Mouse (Mus musculus): Measurements from ENCODE around the gene Fxyd7. TPM values are rescaled to one million over a fixed set of nuclear protein-coding genes. Genes with fewer than 3 reads are reported as not detected.

Gene Fxyd7
- total RNA-seq, 2 experiments from 2014 or later = 326 to 365 TPM

DNA sequence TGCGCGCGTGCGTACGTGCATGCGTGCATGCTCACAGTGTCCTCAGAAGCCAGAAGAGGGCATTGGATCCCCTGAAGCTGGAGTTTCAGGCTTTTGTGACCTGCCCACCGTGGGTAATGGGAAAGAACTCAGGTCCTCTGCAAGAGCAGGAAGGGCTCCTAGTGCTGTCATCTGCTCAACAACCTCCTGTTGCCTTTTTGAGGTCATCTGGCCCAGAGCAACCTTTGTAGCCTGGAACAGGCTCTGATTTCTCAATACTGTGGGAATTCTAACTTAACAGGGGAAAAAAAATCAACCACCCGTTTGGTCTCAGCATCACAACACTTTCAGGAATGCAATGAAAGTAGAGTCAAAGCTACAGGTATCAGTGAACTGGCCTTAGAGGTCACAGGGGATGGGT is 28.4 kb upstream of the Fxyd7 start:
- DNase-seq (ENCODE audit: low spot score in 2 of 2) = no peak
- intact Hi-C loops (cut with DNase I) = no loop called here

DNA sequence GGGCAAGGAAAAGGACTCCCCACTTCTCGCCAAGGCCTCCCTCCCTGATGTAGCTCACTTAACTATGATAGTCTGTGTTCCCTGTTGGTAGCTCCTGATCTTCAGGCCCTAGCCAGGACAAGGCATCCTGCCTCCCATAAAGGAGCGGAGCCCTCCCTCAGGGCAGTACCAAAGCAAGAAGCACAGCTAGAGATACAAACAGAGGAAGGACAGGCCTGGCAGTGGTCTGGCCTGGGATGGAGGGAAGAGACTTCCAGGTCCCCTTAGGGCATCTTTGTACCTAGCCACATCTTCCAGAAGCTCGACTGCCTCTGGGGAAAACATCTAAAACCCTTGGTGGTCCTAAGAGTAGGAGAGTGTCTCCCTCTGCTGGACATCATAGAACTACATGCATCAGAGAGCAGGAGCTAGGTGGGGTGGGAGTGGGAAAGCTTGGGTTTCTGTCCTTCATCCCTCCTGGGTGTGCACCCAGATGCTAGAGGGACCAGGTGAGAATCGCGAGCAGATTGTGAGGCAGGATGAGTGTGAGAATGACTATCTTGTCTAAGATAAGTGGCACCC is 26.7 kb upstream of the Fxyd7 start:
- intact Hi-C loops (cut with DNase I) = no loop called here
- peak; percentile 83 to 89 for DNase-seq (ENCODE audit: low spot score in 2 of 2)

DNA sequence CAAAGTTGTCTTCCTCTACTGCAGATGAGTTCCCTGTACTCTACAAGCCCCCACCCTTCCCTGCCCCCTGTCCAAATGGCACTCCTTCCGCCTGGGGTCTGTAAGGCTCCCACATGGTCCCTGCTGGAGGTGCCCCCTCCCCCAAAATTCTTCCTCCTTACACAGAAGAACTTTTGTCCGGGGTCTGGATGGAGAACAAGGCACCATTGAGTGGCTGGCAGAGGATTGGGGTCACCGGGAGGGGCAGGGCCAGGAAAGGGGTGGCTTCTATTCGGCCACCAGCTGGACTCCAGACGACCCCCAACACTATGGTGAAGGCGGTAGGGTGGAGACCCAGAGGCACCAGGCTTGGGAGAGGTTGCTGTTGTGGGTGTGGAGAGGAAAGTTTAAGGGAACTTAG is 26.2 kb upstream of the Fxyd7 start:
- peak in 1 of 2 experiments; percentile 58 for DNase-seq (ENCODE audit: low spot score in 2 of 2)
- intact Hi-C loops (cut with DNase I) = no loop called here

DNA sequence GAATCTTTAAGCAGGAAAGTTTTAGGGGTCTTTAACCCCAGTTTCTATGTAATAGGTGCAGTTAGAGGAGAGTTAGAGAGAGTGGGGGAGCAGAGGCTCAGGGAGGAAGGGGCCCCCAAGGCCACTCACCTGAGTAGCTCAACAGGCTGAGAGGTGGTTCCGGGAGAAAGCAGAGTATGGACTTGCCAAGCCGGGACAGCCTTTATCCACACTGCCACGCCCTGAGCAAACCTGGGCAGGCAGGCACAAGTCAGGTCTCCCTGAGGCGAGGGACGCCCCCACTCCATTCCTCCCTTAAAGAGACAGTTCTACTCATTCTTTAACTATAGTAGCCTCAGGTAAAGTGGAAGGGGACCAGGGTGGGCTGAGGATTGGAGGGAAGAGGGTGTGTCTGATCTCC is 25.2 kb upstream of the Fxyd7 start, which contains the start of gene Fxyd3:
TSS of gene Fxyd3 (minus strand) at position 213 of the 400 bp plus-strand sequence.
- intact Hi-C loops (cut with DNase I) = no loop called here
- no peak for DNase-seq (ENCODE audit: low spot score in 2 of 2)

DNA sequence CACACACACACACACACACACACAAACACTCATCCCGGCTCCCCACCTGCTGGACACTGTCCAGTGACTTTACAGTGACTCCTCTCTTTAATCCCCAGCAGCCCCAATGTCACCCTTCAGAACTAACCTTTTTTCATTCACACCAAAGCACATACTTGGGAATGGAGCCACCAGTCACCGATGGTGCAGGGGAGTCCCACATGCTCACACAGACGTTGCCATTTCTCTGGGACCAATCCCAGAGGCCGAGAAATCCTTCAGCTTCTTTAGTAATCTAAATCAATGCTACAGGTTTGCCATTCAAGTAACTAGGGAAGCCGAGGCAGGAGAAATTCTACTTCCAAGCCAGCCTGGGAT is 23.4 kb upstream of the Fxyd7 start:
- DNase-seq (ENCODE audit: low spot score in 2 of 2) = peak in 1 of 2 experiments; percentile 48

DNA sequence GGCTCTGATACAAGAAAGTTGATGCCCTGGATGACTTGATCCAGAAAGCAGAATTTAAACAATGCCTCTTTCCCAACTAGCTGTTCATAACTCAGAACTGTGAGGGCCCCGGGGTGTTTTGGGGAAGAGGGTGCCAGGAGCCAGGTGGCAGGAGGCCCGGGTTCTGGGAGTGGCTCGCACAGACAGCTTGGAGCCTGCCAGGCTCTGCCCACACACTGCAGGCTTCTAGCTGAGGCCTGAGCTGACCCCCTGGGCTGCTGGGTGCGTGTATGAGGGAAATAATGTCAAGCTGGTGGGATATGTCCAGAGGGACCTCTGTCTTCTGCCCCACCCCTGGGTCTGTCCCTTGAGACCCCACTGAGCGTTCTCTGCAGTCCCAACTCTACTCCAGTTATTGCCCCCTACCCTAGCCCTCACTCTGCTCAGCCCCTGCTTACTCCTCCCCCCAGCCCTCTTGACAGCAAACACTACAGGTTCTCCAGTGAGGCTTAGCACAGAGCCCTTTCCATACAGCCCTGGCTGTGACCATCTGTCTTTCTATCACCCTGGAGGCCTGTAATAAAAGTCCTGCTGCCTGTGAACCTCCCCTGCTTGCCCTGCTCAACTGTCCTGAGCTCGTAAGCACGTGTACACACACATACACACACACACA is 22.9 kb upstream of the Fxyd7 start:
- intact Hi-C loops (cut with DNase I) = loop anchor here (5.0 kb wide), 1 partner anchor 117 kb away; the partner anchor contains the start of gene Usf2
- no peak for DNase-seq (ENCODE audit: low spot score in 2 of 2)

More for the DNA sequence above, 23.4 kb upstream of the Fxyd7 start:
- intact Hi-C loops (cut with DNase I) = loop anchor here (5.0 kb wide), 1 partner anchor 117 kb away; the partner anchor contains the start of gene Usf2

DNA sequence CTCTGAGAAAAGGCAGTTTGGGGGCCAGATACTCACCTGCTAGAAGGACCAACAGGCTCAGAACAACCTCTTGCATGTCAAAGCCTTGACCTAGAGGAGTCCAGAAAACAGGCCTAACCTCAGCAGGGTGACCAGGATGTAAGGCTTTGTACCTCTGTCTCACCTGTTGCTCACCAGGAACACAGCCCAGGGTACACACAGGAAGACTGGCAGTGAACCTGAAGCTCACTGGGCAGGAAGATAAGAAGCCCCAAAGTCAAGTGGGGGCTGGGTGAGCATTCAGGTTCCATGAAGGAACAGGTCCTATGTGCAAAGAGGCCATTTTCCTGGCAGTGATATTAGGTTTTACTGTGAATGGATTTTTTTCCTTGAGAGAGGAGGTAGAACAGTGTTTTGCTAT is 22.3 kb upstream of the Fxyd7 start:
- DNase-seq (ENCODE audit: low spot score in 2 of 2) = no peak

DNA sequence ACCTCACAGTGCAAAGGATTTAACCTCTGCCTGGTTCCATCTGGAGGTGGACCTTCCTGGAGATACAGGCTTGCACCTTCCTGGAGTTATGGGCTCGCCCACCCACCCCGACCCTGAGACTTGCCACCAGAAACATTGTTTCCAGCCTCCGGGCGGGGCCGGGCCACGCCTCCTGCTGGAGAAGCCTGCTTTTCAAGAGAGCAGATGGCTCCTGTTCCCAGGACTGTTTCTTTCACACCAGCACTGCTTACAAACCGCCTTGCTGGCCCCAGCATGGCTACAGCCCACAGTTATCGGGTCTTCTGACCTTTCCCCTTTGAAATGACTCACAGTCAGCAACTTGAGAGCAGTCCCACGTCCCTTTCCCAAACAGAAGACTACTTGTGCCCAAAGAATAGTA is 21.1 kb upstream of the Fxyd7 start:
- intact Hi-C loops (cut with DNase I) = loop anchor here (5.0 kb wide), 1 partner anchor 115 kb away; the partner anchor contains the start of gene Usf2
- DNase-seq (ENCODE audit: low spot score in 2 of 2) = no peak

More for the DNA sequence above, 22.3 kb upstream of the Fxyd7 start:
- intact Hi-C loops (cut with DNase I) = loop anchor here (5.0 kb wide), 1 partner anchor 116 kb away; the partner anchor contains the start of gene Usf2

DNA sequence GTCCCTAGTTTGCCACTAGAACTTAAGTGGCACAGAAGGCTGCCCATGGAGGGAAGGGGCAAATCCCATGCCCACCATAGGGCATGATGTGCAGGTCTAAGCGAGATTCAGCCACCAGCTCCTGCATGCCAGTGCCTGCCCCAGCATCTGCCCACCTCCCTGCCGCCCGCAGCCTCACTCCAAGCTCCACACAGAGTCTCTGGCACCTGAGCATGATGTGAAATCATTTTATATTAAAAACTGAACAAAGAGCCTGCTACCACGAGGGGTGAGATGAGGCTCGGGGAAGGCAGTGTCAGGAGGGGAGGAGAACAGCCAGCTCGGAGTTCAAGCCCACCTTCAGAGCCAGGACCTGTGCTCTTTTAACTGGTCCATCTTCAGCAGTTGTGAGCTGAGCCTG is 19.1 kb upstream of the Fxyd7 start:
- intact Hi-C loops (cut with DNase I) = loop anchor here (5.0 kb wide), 1 partner anchor 113 kb away; the partner anchor contains the start of gene Usf2
- DNase-seq (ENCODE audit: low spot score in 2 of 2) = no peak

DNA sequence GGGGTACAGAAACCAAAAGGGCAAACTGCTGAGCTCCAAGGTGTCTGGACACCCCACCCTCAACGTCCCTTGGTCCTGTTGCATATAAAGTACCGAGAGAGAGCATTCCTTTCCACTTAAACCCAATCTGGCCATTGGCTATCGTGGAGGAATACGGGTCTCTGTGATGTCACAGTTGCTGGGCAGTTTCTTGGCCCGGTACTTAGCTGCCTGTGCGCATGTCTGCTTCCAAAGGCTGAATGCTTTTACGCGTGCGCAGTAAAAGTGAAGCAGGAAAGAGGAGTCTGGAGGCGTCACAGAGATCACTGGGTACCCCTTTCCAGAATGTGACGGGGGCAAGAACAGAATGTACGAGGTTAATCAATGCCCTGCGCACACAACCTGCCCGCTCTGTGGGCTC is 18.2 kb upstream of the Fxyd7 start:
- intact Hi-C loops (cut with DNase I) = no loop called here
- no peak for DNase-seq (ENCODE audit: low spot score in 2 of 2)

DNA sequence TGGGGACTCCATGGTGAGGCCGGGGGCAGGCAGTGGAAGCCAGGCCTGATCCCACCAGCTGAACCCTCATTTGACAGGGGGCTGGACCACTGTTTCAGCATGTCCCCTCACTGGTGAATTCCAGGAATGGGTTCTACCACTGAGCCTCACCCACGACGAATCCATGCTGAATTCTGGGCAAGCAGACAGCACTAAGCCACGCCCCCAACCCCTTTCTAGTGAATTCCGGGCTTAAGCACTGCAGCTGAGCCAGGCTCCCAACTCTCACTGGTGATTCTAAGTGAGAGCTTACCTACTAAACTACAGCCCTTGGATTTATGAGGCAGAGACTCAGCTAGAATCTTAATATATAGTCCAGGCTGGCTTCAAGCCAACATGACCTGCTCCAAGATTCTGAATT is 16.6 kb upstream of the Fxyd7 start:
- peak; percentile 48 to 59 for DNase-seq (ENCODE audit: low spot score in 2 of 2)
- intact Hi-C loops (cut with DNase I) = no loop called here

DNA sequence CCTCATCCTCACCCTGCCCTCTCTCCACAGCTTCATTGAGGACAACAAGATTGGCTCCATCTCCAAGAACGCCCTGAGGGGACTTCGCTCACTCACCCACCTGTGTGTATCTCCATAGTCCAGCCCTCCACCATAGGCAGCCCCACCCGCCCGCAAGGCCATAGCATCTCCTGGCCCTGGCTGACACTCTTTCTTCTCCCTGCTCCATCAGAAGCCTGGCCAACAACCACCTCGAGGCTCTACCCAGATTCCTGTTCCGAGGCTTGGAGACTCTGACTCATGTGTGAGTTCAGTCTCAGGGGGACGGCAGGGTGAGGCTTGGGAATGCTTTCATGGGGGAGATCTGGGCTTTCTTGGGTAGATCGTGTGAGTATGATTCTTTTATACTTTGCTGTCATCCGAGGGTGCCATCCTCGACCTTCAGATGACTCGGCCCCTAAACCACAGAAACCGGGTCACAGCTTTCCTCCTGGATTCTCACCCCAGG is 11.8 kb upstream of the Fxyd7 start:
- no peak for DNase-seq (ENCODE audit: low spot score in 2 of 2)
- intact Hi-C loops (cut with DNase I) = no loop called here

DNA sequence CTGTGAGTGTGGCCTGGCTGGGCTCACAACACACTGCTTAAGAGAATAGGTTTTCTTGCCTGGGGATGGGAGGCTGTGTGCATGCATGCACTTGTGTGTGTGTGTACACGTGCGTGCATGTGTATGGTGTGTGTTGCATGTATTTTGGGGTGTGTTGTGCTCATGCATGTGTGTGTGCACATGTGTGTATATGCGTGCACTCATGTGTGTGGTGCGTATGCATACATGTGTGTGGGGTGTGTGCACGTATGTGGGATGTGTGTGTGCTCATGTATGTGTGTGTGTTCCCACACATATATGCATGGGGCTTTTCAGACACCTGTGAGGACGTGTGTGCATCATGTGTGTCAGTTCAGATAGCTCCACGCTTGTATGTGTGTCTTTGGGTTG is 9.3 kb upstream of the Fxyd7 start:
- intact Hi-C loops (cut with DNase I) = no loop called here
- DNase-seq (ENCODE audit: low spot score in 2 of 2) = no peak

DNA sequence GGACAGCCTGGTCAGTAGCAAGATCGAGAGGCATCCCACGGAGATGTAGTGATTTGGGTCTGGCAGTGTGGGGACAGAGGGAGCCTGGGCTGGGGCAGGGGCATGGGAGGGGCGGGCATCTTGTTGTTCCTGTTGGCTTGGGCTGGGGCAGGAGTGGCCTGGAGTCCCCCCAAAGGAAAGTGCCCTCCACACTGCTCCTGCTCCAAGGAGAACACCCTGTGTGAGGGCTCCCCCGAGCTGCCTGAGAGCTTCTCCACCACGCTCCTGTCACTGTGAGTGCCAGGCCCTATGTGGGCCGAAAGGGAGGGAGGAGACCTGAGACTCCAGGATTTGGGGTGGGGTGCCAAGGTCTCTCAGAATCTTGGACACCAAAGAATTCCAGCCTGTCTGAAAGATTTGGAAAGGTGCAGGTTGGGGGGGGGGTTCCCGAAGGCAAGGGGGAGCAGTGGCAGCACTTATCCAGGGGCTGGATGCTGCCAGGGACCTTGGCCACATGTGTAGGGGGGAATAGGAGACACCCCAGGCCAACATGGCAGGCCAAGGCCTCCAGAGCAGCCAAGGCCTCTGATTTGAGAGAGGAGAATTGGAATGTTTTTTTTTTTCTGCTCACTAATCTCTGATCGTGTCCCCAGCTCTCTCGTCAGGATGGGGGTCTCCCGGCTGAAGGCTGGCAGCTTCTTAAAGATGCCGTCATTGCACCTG is 8.8 kb upstream of the Fxyd7 start:
- DNase-seq (ENCODE audit: low spot score in 2 of 2) = no peak
- intact Hi-C loops (cut with DNase I) = loop anchor here (2.0 kb wide), 1 partner anchor 37 kb away; no protein-coding TSS in a partner anchor

DNA sequence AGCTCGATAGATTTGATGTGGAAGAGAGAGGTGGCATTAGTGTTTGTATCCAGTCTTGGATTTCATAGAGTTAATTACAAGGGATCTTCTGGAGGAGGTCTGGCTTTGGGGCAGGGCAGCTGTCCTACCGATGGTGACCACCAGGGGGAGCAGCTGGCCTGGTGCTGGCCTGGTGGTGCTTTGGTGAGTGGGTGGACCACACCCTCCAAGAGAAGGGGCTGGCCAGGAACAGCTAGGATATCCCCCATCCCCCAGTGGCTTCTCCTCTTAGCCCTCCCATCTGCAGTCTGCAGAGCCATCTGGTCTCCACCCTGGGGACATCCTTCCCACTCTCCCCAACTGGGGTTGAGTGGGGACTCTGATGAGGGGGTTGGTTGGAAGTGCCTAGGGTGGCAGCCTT is 7.8 kb upstream of the Fxyd7 start, which contains the start of gene Lgi4:
TSS of gene Lgi4 (plus strand) at position 235 of the 400 bp plus-strand sequence.
- intact Hi-C loops (cut with DNase I) = loop anchor here (2.0 kb wide), 1 partner anchor 38 kb away; no protein-coding TSS in a partner anchor
- peak; percentile 83 to 91 for DNase-seq (ENCODE audit: low spot score in 2 of 2)

DNA sequence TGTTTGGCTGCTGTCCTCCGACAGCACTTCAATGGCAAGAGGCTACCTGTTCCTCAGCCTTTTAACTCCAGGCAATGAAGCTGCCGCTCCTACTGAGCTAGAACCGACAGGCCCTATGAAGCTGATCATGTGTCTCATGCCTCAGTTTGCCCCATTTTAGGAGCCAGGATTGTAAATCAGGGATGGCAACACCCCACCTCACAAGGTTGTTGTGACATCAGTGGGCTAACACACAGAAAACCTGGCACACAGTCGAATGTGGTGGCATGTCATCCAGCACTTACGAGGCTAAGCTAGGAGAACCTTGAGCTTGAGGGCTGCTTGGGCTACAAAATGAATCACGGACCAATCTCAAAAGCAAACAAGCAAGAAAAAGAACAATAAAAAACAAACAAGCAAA is 6.9 kb upstream of the Fxyd7 start:
- DNase-seq (ENCODE audit: low spot score in 2 of 2) = no peak
- intact Hi-C loops (cut with DNase I) = loop anchor here (2.0 kb wide), 1 partner anchor 39 kb away; no protein-coding TSS in a partner anchor

DNA sequence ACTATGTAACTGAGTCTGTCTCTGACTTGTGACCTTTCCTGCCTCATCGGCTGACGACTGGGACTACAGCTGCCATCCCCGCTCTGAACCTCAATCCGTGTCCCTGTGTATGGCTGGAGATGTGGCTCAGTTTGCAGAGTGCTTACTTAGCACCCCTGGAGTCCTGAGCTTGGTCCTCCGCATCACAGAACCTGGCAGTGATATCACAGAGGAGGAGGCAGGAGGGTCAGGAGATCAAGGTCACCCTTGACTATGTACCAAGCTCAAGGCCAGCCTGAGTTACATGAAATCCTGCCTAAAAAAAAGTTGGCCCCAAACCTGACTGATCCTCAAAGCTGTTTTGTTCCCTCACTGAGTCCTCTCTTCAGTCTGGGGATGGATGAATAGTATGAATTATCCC is 6.5 kb upstream of the Fxyd7 start:
- intact Hi-C loops (cut with DNase I) = loop anchor here (2.0 kb wide), 1 partner anchor 39 kb away; no protein-coding TSS in a partner anchor

DNA sequence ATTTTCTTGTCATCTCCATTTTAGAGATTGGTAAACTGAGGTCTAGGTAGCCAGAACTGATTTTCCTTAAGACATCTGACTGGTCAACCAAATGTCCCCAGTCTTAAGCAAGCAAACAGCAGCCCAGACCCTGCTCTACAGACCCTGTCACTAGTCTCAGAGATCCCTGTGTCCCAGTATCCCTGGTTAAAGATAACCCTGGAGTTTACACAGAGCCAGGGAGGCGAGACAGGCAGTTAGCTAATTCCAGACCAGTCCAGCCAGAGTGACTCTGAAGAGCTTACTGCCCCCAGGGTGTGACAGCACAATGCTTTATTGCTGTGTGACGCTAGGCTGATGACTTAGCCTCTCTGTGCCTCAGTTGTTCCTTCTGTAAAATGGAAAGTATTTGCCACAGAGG is 5.8 kb upstream of the Fxyd7 start, which contains the start of gene Fxyd1:
TSS of gene Fxyd1 (minus strand) at position 129 of the 400 bp plus-strand sequence.
- intact Hi-C loops (cut with DNase I) = no loop called here
- DNase-seq (ENCODE audit: low spot score in 2 of 2) = no peak

More for the DNA sequence above, 6.5 kb upstream of the Fxyd7 start:
- no peak for DNase-seq (ENCODE audit: low spot score in 2 of 2)

DNA sequence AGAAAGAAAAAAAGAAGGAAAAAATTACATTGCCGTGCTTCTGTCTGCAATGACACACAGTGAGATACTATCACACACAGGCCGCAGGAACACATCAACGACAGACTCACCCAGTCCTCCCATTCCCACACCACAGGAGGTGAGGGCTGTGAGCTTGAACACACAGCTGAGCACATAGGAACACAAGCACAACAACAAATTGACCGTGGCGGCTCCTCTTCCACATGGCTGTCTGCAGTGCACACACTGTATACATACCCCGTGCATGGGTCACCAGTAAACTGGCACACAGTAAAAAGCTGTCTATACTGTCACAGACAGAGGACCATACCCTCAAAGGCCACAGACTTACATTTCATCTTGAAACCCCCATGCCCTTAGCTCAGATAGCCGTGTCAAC is 5.2 kb upstream of the Fxyd7 start:
- no peak for DNase-seq (ENCODE audit: low spot score in 2 of 2)
- intact Hi-C loops (cut with DNase I) = no loop called here

DNA sequence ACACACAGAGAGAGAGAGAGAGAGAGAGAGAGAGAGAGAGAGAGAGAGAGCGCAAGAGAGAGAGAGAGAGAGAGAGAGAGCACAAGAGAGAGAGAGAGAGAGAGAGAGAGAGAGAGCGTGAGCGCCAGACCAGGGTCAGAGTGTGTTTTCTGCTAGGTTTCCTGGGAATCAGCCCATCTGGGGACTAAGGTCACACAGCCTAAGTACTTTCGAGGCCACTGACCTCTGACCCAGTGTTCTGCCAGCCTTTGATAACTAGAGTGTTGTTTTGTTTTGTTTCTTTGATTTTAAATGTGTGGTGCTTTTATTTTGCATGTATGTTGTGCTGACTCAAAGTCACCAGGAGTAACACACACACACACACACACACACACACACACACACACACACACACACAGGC is 4.6 kb upstream of the Fxyd7 start:
- intact Hi-C loops (cut with DNase I) = no loop called here
- no peak for DNase-seq (ENCODE audit: low spot score in 2 of 2)
